Mouse (Mus musculus): Measurements from ENCODE around the gene Gosr2. TPM values are rescaled to one million over a fixed set of nuclear protein-coding genes. Genes with fewer than 3 reads are reported as not detected.
"Not testable (repeated sequence)": the region's sequence is repeated elsewhere in the genome, so short reads cannot be mapped to it uniquely, and the experiment has no call there.

Gosr2 gene
- polyA plus RNA-seq, 1 experiment from 2014 or later = 58.3 TPM

DNA sequence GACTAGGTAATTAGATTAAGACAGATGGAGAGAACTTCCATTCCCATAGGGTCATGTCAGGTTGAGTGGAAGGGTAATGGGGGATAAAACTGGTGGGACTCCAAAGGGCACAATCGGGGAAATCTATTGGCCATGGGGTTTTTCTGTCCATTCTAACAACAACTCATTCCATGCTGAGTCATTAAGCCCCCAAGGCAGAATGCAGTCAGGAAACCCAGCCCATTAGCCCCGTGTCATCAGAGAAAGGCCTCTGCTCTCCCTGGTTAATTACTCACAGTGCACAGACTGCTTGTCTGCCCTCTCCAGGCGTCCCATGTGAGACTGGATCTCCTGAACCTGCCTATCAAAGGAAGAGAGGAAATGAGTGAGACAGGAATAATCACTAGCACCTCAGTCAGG, 8.7 kb downstream of the Gosr2 start:
- no peak for ATAC-seq (ENCODE audit: extremely low read depth, insufficient number of reproducible peaks, low FRiP score, low TSS enrichment)
- Histone ChIP-seq H3K4me2 (no peak overlapping the region), H3K4me1 (peaks cover 72% of the 10 kb centered on the region), H3K27ac (replicated peaks) (peak overlapping the region; percentile 80), H3K4me3 (no peak overlapping the region), H3K36me3 (peaks cover 42% of the 10 kb centered on the region), H3K9ac (no peak overlapping the region), H3K9me3 (no peaks in the 10 kb centered on the region), H3K27me3 (replicated peaks) (no peaks in the 10 kb centered on the region)
- WGBS = 31% methylated on average over 3 of the region's 3 CpGs

- H3K27ac ChIP-seq (replicated peaks) = peak overlapping the region; percentile 80
Measured at GRCm38 (mm10) chr11:103688271-103688979, 9.3 kb downstream of the Gosr2 start.

DNA sequence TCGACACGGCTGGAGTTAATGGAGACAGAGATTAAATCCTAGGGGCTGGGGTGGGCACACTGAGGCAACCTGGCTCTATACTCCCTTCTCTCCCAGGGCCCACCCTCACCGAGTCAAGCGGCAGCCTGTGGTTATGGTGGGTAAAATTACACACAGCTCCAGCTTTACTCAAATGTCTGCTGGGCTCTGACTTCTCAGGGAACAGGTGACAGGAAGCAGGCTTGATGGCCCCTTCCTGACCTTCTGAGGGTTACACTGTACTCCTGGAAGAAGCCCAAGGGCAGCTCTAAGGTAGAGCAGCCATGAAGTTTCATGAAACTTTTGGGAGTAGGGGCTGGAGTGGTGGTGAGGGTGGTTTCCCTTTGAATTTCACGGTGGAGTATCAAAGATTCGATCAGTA, 11.0 kb downstream of the Gosr2 start:
- WGBS = 63% methylated on average over 6 of the region's 6 CpGs
- peaks cover 78% of the 10 kb centered on the region for H3K4me1 ChIP-seq

More at GRCm38 (mm10) chr11:103688271-103688979, 9.3 kb downstream of the Gosr2 start:
- Histone ChIP-seq H3K9ac (peak overlapping the region; percentile 33; the same call in 1 of the 2 replicates), H3K4me2 (peak overlapping the region; percentile 26), H3K27me3 (replicated peaks) (no peaks in the 10 kb centered on the region), H3K9me3 (no peaks in the 10 kb centered on the region), H3K4me3 (no peak overlapping the region), H3K4me1 (peaks cover 78% of the 10 kb centered on the region), H3K36me3 (peaks cover 46% of the 10 kb centered on the region)
- 14% methylated on average over 6 of the region's 6 CpGs for WGBS
- 0 out of 2 replicates have a peak, but pooled peaks have one; percentile 12 for ATAC-seq (ENCODE audit: extremely low read depth, insufficient number of reproducible peaks, low FRiP score, low TSS enrichment)

DNA sequence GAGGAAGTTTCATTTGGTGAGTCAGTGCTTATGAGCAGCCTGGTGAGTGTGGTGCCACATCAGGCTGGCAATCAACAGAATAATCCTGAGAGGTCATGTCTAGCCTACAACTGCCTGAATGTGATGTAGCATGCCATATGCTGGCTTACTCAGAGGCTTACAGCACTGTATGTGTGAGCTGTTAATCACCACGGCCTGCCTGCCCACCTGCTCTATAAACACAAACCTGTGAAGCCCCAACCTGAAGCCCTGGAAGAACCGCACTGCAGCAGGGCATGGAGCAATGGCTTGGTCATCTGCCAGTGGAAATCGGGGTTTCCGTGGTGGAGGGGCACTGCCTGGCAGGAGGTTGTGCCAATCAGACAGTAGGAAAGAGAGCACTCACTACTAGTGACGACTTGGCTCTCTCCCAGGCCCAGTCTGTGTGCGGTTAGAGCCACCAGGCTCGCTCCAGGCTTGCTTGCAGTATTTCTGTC, 12.4 kb downstream of the Gosr2 start:
- Histone ChIP-seq H3K9me3 (no peaks in the 10 kb centered on the region), H3K27me3 (replicated peaks) (no peaks in the 10 kb centered on the region), H3K4me2 (no peak overlapping the region), H3K36me3 (peaks cover 75% of the 10 kb centered on the region), H3K4me1 (peaks cover 63% of the 10 kb centered on the region), H3K4me3 (no peak overlapping the region), H3K27ac (replicated peaks) (no peak overlapping the region), H3K9ac (no peak overlapping the region)
- 82% methylated on average over 7 of the region's 7 CpGs for WGBS
- no peak for ATAC-seq (ENCODE audit: extremely low read depth, insufficient number of reproducible peaks, low FRiP score, low TSS enrichment)

More for the DNA sequence above, 11.0 kb downstream of the Gosr2 start:
- Histone ChIP-seq H3K4me2 (no peak overlapping the region), H3K9ac (peak overlapping the region; percentile 59; the same call in 1 of the 2 replicates), H3K9me3 (no peaks in the 10 kb centered on the region), H3K36me3 (peaks cover 63% of the 10 kb centered on the region), H3K4me3 (no peak overlapping the region), H3K27me3 (replicated peaks) (no peaks in the 10 kb centered on the region), H3K27ac (replicated peaks) (peak overlapping the region; percentile 54)
- ATAC-seq (ENCODE audit: extremely low read depth, insufficient number of reproducible peaks, low FRiP score, low TSS enrichment) = no peak

GRCm38 (mm10) chr11:103683667-103684334, 13.9 kb downstream of the Gosr2 start:
- peak overlapping the region; percentile 74 for H3K27ac ChIP-seq (replicated peaks)
- H3K9me3 ChIP-seq = no peaks in the 10 kb centered on the region
- peaks cover 89% of the 10 kb centered on the region for H3K36me3 ChIP-seq
- 69% methylated on average over 11 of the region's 11 CpGs for WGBS
- no peak overlapping the region for H3K4me3 ChIP-seq
- no peak overlapping the region for H3K4me2 ChIP-seq
- H3K4me1 ChIP-seq = peaks cover 48% of the 10 kb centered on the region
- H3K27me3 ChIP-seq (replicated peaks) = no peaks in the 10 kb centered on the region
- ATAC-seq (ENCODE audit: extremely low read depth, insufficient number of reproducible peaks, low FRiP score, low TSS enrichment) = no peak
- peak overlapping the region; percentile 19; the same call in 1 of the 2 replicates for H3K9ac ChIP-seq

DNA sequence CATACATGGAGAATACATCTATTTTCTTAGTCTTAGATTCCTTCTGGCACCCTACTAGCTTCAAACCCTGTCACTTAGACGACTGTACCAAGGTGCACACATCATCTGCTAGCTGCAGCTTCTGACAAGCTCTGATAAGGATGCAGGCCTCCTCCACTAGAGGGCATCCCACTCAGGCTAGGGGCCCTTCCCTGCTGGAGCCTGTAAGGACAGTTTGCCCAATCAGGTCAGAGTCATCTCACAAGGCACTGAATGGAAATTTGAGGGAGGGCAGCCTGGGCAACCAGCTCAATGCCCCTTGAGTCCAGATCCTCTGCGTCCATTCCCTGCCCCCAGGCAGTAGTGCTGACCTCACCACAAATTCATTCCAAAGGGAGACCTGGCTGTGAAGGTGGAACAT, 20.7 kb downstream of the Gosr2 start:
- H3K4me2 ChIP-seq; H3K9me3 ChIP-seq; H3K4me1 ChIP-seq; ATAC-seq (ENCODE audit: extremely low read depth, insufficient number of reproducible peaks, low FRiP score, low TSS enrichment); H3K27me3 ChIP-seq (replicated peaks); H3K4me3 ChIP-seq; H3K9ac ChIP-seq; H3K27ac ChIP-seq (replicated peaks): not testable (repeated sequence)
- H3K36me3 ChIP-seq = peaks cover 72% of the 10 kb centered on the region
- WGBS = 39% methylated on average over 2 of the region's 2 CpGs

- no peak for ATAC-seq (ENCODE audit: extremely low read depth, insufficient number of reproducible peaks, low FRiP score, low TSS enrichment)
- no peaks in the 10 kb centered on the region for H3K4me1 ChIP-seq
- peaks cover 57% of the 10 kb centered on the region for H3K36me3 ChIP-seq
- no peak overlapping the region for H3K27ac ChIP-seq (replicated peaks)
- H3K4me2 ChIP-seq = no peak overlapping the region
- no peaks in the 10 kb centered on the region for H3K9me3 ChIP-seq
- 46% methylated on average over 3 of the region's 3 CpGs for WGBS
- H3K9ac ChIP-seq = no peak overlapping the region
- H3K4me3 ChIP-seq = no peak overlapping the region
- H3K27me3 ChIP-seq (replicated peaks) = no peaks in the 10 kb centered on the region
Measured at GRCm38 (mm10) chr11:103675556-103675955, 22.1 kb downstream of the Gosr2 start.

DNA sequence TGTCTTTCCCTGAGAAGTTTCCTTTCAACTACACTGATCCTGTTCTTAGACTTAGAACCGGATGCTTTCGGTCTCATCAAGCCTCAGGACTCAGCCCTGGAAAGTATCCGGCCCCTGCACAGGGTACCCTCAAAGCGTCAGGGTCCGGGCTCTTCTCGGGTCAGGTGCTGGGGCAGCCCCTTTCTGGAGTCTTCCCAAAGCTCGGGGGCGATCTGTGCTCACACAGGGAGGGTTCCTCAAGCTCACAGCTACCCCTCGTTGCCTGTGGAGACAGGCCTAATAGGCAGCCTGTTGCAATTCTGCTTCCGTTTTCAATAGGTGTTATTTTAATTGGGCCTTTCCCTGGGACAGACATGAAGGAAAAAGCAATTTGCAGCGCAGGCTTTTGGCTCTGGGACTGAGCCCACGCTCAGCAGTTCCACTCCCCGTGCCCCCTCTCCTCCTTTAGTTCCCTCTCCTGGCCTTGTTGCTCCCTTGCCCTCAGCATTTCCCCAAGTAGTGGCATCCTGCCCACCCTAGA, 30.7 kb downstream of the Gosr2 start:
- ATAC-seq (ENCODE audit: extremely low read depth, insufficient number of reproducible peaks, low FRiP score, low TSS enrichment) = no peak
- Histone ChIP-seq H3K4me1 (0 out of 2 replicates have a peak, but pooled peaks cover 3% of the 10 kb centered on the region), H3K36me3 (no peaks in the 10 kb centered on the region), H3K27ac (replicated peaks) (no peak overlapping the region), H3K4me2 (no peak overlapping the region), H3K4me3 (no peak overlapping the region), H3K9ac (no peak overlapping the region), H3K27me3 (replicated peaks) (peaks cover 13% of the 10 kb centered on the region; the same call in 1 of the 2 replicates), H3K9me3 (no peaks in the 10 kb centered on the region)
- 57% methylated on average over 13 of the region's 13 CpGs for WGBS

DNA sequence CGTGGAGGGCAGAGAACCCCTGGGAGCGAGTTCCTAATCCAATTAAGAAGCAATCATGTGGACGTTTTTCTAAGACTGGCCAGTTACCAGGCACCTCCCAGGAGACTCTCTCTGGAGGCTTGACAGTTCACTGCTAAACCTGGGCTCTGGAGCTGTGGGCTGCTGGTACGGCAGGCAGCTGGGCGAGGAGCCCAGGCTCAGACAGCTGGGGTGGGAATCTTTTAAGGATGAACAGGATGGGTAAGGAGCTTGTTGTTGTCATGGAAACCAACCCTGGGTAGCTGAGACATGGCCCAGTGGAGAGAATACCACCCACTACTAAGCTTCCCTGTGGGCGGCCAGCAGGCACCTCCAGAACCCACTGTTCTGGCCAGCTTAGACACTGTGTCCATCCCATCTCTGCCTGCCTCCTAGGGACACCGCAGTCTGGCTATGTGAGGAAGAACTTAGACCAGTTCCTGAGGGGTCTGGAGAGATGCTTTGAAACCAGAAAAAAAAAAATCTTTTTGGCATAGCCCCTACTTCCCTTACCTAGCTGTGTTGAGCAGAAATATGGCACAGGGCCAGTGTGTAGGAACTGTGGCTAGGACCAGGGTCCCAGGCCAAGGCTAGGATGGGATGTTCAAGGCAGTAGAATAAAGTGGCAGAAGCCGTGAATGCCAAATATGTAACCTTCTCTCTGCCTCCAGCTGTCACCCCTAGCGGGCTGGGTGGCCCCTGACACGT, 31.4 kb downstream of the Gosr2 start:
- Histone ChIP-seq H3K36me3 (no peaks in the 10 kb centered on the region), H3K4me1 (0 out of 2 replicates have a peak, but pooled peaks cover 3% of the 10 kb centered on the region), H3K4me2 (no peak overlapping the region), H3K27me3 (replicated peaks) (peaks cover 16% of the 10 kb centered on the region; the same call in 1 of the 2 replicates), H3K9ac (no peak overlapping the region), H3K9me3 (no peaks in the 10 kb centered on the region), H3K27ac (replicated peaks) (no peak overlapping the region), H3K4me3 (no peak overlapping the region)
- no peak; the same call in 1 of the 2 replicates for ATAC-seq (ENCODE audit: extremely low read depth, insufficient number of reproducible peaks, low FRiP score, low TSS enrichment)
- WGBS = 29% methylated on average over 10 of the region's 10 CpGs

DNA sequence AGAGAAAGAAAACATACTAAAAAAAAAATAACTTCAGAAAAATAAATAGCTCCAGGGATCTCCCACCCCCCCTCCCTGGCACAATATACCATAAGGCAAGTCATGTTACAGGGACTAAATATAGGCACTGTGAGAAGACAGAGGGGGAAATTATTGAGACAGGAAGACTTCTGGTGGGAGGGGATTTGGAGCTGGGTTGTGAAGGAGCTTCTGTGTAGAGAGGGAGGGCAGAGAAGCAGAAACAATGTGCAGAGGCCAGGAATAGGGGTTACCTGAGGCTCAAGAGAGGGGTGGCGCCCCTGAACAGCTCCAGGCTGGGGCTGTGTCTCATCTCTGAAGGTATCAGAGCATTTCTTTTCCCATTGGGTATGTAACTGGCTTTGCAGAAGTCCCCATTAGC, 32.0 kb downstream of the Gosr2 start:
- H3K9ac ChIP-seq = no peak overlapping the region
- H3K36me3 ChIP-seq = no peaks in the 10 kb centered on the region
- H3K4me1 ChIP-seq = 0 out of 2 replicates have a peak, but pooled peaks cover 3% of the 10 kb centered on the region
- no peaks in the 10 kb centered on the region for H3K9me3 ChIP-seq
- H3K4me2 ChIP-seq = no peak overlapping the region
- H3K27ac ChIP-seq (replicated peaks) = no peak overlapping the region
- H3K27me3 ChIP-seq (replicated peaks) = peaks cover 17% of the 10 kb centered on the region
- WGBS = 31% methylated on average over 1 of the region's 1 CpGs
- no peak for ATAC-seq (ENCODE audit: extremely low read depth, insufficient number of reproducible peaks, low FRiP score, low TSS enrichment)
- H3K4me3 ChIP-seq = no peak overlapping the region

GRCm38 (mm10) chr11:103663119-103663518, 34.6 kb downstream of the Gosr2 start:
- WGBS = 79% methylated on average over 8 of the region's 8 CpGs
- Histone ChIP-seq H3K4me1 (0 out of 2 replicates have a peak, but pooled peaks cover 3% of the 10 kb centered on the region), H3K27me3 (replicated peaks) (peaks cover 27% of the 10 kb centered on the region), H3K4me2 (no peak overlapping the region), H3K9ac (no peak overlapping the region), H3K36me3 (no peaks in the 10 kb centered on the region), H3K27ac (replicated peaks) (no peak overlapping the region), H3K9me3 (no peaks in the 10 kb centered on the region), H3K4me3 (no peak overlapping the region)
- ATAC-seq (ENCODE audit: extremely low read depth, insufficient number of reproducible peaks, low FRiP score, low TSS enrichment) = no peak

Measured in heart, embryonic 13.5 days (tissue).